Mouse (Mus musculus): Measurements from ENCODE around the gene Cyp2j5. TPM values are rescaled to one million over a fixed set of nuclear protein-coding genes. Genes with fewer than 3 reads are reported as not detected.

Gene Cyp2j5
- not detected in 2 replicates for polyA plus RNA-seq (2015; fragmentation: Nextera tagmentation; extraction: Ambion mirVana)

DNA sequence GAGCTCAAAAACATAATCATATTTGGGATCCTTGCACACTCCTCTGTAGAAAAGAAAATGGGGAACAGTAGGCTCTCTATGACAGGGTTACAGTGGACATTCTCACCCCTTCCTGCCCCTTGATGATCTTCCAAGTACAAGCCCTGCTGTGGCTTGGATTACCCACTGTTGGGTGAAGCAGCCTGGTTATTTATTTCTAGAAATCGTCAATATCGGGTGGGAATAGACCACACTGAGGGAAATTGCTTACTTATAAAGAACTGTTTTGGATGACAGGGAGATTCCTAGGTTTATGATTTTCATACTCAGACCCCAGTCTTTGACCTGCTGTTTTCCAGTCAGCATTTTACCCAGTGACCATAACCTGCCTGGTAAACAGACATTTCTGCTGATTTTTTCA lies at the start of gene Cyp2j5:
Gene Cyp2j5, minus strand, starts transcription at position 164 of the 400 bp plus-strand sequence.
- H3K4me3 ChIP-seq (ENCODE audit: low read length), result no peak within 1 kb of the TSS
- no peak within 1 kb of the TSS for H3K9ac ChIP-seq (ENCODE audit: low read length)
- H3K4me1 ChIP-seq (replicated peaks; ENCODE audit: control insufficient read depth, insufficient read depth, low read length), result no peaks in the 10 kb centered on the region
- WGBS, result 80% methylated on average over 2 of the region's 2 CpGs
- H3K27ac ChIP-seq (ENCODE audit: low read length), result no peak within 1 kb of the TSS
- H3K4me2 ChIP-seq (ENCODE audit: low read depth, low read length), result no peak within 1 kb of the TSS
- no peaks in the 10 kb centered on the region for H3K27me3 ChIP-seq (ENCODE audit: control insufficient read depth, insufficient read depth, low read depth, low read length)
- no peaks in the 10 kb centered on the region for H3K36me3 ChIP-seq (ENCODE audit: control insufficient read depth, insufficient read depth, low read length)
- ATAC-seq (ENCODE audit: low read depth), result no peak
- no peaks in the 10 kb centered on the region for H3K9me3 ChIP-seq (ENCODE audit: control insufficient read depth, low read length)

- no peak overlapping the region for H3K4me2 ChIP-seq (ENCODE audit: low read depth, low read length)
- WGBS, result 63% methylated on average over 2 of the region's 2 CpGs
- no peak for ATAC-seq (ENCODE audit: low read depth)
- no peaks in the 10 kb centered on the region for H3K4me1 ChIP-seq (replicated peaks; ENCODE audit: control insufficient read depth, insufficient read depth, low read length)
- no peaks in the 10 kb centered on the region for H3K36me3 ChIP-seq (ENCODE audit: control insufficient read depth, insufficient read depth, low read length)
- no peak overlapping the region for H3K9ac ChIP-seq (ENCODE audit: low read length)
- no peaks in the 10 kb centered on the region for H3K27me3 ChIP-seq (ENCODE audit: control insufficient read depth, insufficient read depth, low read depth, low read length)
- H3K27ac ChIP-seq (ENCODE audit: low read length), result no peak overlapping the region
- H3K9me3 ChIP-seq (ENCODE audit: control insufficient read depth, low read length), result no peaks in the 10 kb centered on the region
- H3K4me3 ChIP-seq (ENCODE audit: low read length), result no peak overlapping the region
These were observed 41.5 kb upstream of the Cyp2j5 start for GRCm38 (mm10) chr4:96705281-96705951.

- no peaks in the 10 kb centered on the region for H3K27me3 ChIP-seq (ENCODE audit: control insufficient read depth, insufficient read depth, low read depth, low read length)
- H3K27ac ChIP-seq (ENCODE audit: low read length), result no peak overlapping the region
- no peak overlapping the region for H3K4me3 ChIP-seq (ENCODE audit: low read length)
- H3K4me2 ChIP-seq (ENCODE audit: low read depth, low read length), result no peak overlapping the region
- no peaks in the 10 kb centered on the region for H3K9me3 ChIP-seq (ENCODE audit: control insufficient read depth, low read length)
- no peak overlapping the region for H3K9ac ChIP-seq (ENCODE audit: low read length)
- WGBS, result 59% methylated on average over 5 of the region's 5 CpGs
- no peaks in the 10 kb centered on the region for H3K36me3 ChIP-seq (ENCODE audit: control insufficient read depth, insufficient read depth, low read length)
- ATAC-seq (ENCODE audit: low read depth), result no peak
- no peaks in the 10 kb centered on the region for H3K4me1 ChIP-seq (replicated peaks; ENCODE audit: control insufficient read depth, insufficient read depth, low read length)
These were observed 34.2 kb upstream of the Cyp2j5 start for GRCm38 (mm10) chr4:96698218-96698561.

- ATAC-seq (ENCODE audit: low read depth), result peak; percentile 47; the same call in 1 of the 2 replicates
- WGBS, result 66% methylated on average over 15 of the region's 15 CpGs
These were observed 33.7 kb upstream of the Cyp2j5 start for GRCm38 (mm10) chr4:96697511-96698217.

DNA sequence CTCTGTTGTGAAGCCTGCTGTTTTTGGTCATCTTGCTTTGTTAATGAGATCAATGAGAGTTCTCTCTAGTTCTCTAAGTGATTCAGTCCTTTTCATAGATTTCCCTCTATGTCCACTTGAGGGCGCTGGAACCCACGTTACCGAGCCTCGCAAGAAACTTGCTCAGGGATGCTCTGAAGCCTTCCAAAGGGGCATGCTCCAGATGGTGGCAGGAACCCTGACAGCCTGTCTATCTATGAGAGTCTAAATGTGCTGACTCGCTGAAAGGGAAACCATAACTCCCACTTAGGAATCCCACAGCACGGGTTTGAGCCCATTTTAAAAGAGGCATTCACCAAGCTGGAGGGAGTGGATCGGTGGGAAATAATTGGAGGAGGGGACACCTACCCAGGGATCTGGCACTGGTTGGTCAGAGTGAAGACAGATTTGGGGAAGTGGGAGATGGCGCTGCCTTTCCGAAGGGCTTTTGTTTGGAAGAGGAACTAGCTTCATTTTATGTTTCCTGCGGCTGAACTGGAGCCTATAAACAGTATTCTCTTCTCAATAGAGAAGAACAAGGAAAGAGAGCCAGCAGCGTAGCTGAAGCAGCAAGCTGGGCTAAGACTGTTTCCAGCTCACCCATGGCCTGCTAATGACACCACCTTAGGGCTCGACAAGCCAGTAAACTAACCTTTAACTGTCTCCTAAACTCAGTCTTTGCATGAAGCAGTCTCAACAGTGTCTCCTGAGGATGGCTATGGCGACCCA lies 32.8 kb upstream of the Cyp2j5 start:
- Histone ChIP-seq H3K9me3 (ENCODE audit: control insufficient read depth, low read length) (no peaks in the 10 kb centered on the region), H3K4me1 (replicated peaks; ENCODE audit: control insufficient read depth, insufficient read depth, low read length) (no peaks in the 10 kb centered on the region), H3K27me3 (ENCODE audit: control insufficient read depth, insufficient read depth, low read depth, low read length) (no peaks in the 10 kb centered on the region), H3K4me3 (ENCODE audit: low read length) (no peak overlapping the region), H3K9ac (ENCODE audit: low read length) (peak overlapping the region; percentile 1; the same call in 1 of the 2 replicates), H3K36me3 (ENCODE audit: control insufficient read depth, insufficient read depth, low read length) (no peaks in the 10 kb centered on the region), H3K4me2 (ENCODE audit: low read depth, low read length) (peak overlapping the region; percentile 9), H3K27ac (ENCODE audit: low read length) (no peak overlapping the region)
- ATAC-seq (ENCODE audit: low read depth), result peak; percentile 61
- 28% methylated on average over 13 of the region's 13 CpGs for WGBS

More at GRCm38 (mm10) chr4:96697511-96698217, 33.7 kb upstream of the Cyp2j5 start:
- Histone ChIP-seq H3K27me3 (ENCODE audit: control insufficient read depth, insufficient read depth, low read depth, low read length) (no peaks in the 10 kb centered on the region), H3K4me1 (replicated peaks; ENCODE audit: control insufficient read depth, insufficient read depth, low read length) (no peaks in the 10 kb centered on the region), H3K4me2 (ENCODE audit: low read depth, low read length) (no peak overlapping the region), H3K9me3 (ENCODE audit: control insufficient read depth, low read length) (no peaks in the 10 kb centered on the region), H3K27ac (ENCODE audit: low read length) (no peak overlapping the region), H3K4me3 (ENCODE audit: low read length) (no peak overlapping the region), H3K36me3 (ENCODE audit: control insufficient read depth, insufficient read depth, low read length) (no peaks in the 10 kb centered on the region), H3K9ac (ENCODE audit: low read length) (no peak overlapping the region)

GRCm38 (mm10) chr4:96687358-96687803 lies 23.4 kb upstream of the Cyp2j5 start:
- H3K9me3 ChIP-seq (ENCODE audit: control insufficient read depth, low read length), result no peaks in the 10 kb centered on the region
- H3K36me3 ChIP-seq (ENCODE audit: control insufficient read depth, insufficient read depth, low read length), result no peaks in the 10 kb centered on the region
- H3K27ac ChIP-seq (ENCODE audit: low read length), result no peak overlapping the region
- H3K27me3 ChIP-seq (ENCODE audit: control insufficient read depth, insufficient read depth, low read depth, low read length), result no peaks in the 10 kb centered on the region
- no peak for ATAC-seq (ENCODE audit: low read depth)
- H3K4me3 ChIP-seq (ENCODE audit: low read length), result no peak overlapping the region
- no peak overlapping the region for H3K4me2 ChIP-seq (ENCODE audit: low read depth, low read length)
- H3K4me1 ChIP-seq (replicated peaks; ENCODE audit: control insufficient read depth, insufficient read depth, low read length), result no peaks in the 10 kb centered on the region
- H3K9ac ChIP-seq (ENCODE audit: low read length), result no peak overlapping the region
- 61% methylated on average over 2 of the region's 2 CpGs for WGBS

DNA sequence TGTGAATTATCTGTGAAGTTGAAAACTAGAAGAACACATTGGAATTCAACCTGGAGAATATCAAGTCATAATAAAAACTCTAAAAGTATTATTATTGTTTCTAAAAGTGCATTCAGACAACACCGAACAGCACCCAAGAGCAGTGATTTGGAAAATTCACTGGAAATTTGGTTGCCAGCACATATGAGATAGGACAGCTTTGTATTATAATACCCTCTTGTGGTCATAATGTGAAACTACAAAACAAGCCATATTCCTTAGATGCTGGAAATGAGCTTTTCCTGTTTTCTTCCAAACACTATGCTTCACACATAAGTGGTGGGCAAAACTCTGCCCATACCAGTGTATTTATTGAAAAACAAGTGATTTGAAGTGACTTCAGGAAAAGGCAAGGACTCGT lies 19.5 kb upstream of the Cyp2j5 start:
- Histone ChIP-seq H3K9ac (ENCODE audit: low read length) (no peak overlapping the region), H3K4me2 (ENCODE audit: low read depth, low read length) (no peak overlapping the region), H3K9me3 (ENCODE audit: control insufficient read depth, low read length) (no peaks in the 10 kb centered on the region), H3K27me3 (ENCODE audit: control insufficient read depth, insufficient read depth, low read depth, low read length) (no peaks in the 10 kb centered on the region), H3K4me3 (ENCODE audit: low read length) (no peak overlapping the region), H3K36me3 (ENCODE audit: control insufficient read depth, insufficient read depth, low read length) (no peaks in the 10 kb centered on the region), H3K4me1 (replicated peaks; ENCODE audit: control insufficient read depth, insufficient read depth, low read length) (no peaks in the 10 kb centered on the region), H3K27ac (ENCODE audit: low read length) (no peak overlapping the region)
- ATAC-seq (ENCODE audit: low read depth), result no peak
- WGBS, result 30% methylated on average over 2 of the region's 2 CpGs

DNA sequence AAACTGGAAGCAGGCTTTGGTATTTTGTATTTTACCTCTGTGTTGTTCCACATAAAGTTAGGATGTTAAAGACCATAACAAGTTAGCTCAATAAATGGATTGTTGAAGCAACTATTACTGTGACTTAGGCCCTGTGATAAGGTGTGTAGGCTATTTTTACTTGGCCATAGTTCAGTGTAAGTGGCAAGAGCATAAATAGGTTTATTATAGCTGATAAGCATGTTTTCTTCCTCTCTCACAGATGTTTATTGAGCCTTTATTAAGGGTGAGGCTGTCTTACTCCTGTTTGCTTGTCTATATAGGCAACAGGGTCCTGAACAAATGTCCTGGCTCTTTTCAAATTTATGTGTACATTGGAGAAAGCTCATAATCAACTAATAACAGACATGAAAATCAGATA lies 17.0 kb upstream of the Cyp2j5 start:
- H3K36me3 ChIP-seq (ENCODE audit: control insufficient read depth, insufficient read depth, low read length), result no peaks in the 10 kb centered on the region
- no peak overlapping the region for H3K4me2 ChIP-seq (ENCODE audit: low read depth, low read length)
- H3K27ac ChIP-seq (ENCODE audit: low read length), result no peak overlapping the region
- no peak overlapping the region for H3K9ac ChIP-seq (ENCODE audit: low read length)
- no peak for ATAC-seq (ENCODE audit: low read depth)
- H3K27me3 ChIP-seq (ENCODE audit: control insufficient read depth, insufficient read depth, low read depth, low read length), result no peaks in the 10 kb centered on the region
- no peaks in the 10 kb centered on the region for H3K9me3 ChIP-seq (ENCODE audit: control insufficient read depth, low read length)
- H3K4me3 ChIP-seq (ENCODE audit: low read length), result no peak overlapping the region
- no peaks in the 10 kb centered on the region for H3K4me1 ChIP-seq (replicated peaks; ENCODE audit: control insufficient read depth, insufficient read depth, low read length)

GRCm38 (mm10) chr4:96680233-96680632 lies 16.3 kb upstream of the Cyp2j5 start:
- Histone ChIP-seq H3K4me2 (ENCODE audit: low read depth, low read length) (no peak overlapping the region), H3K27ac (ENCODE audit: low read length) (no peak overlapping the region), H3K9me3 (ENCODE audit: control insufficient read depth, low read length) (no peaks in the 10 kb centered on the region), H3K27me3 (ENCODE audit: control insufficient read depth, insufficient read depth, low read depth, low read length) (no peaks in the 10 kb centered on the region), H3K4me3 (ENCODE audit: low read length) (no peak overlapping the region), H3K9ac (ENCODE audit: low read length) (no peak overlapping the region), H3K36me3 (ENCODE audit: control insufficient read depth, insufficient read depth, low read length) (no peaks in the 10 kb centered on the region), H3K4me1 (replicated peaks; ENCODE audit: control insufficient read depth, insufficient read depth, low read length) (no peaks in the 10 kb centered on the region)
- 17% methylated on average over 1 of the region's 1 CpGs for WGBS
- no peak for ATAC-seq (ENCODE audit: low read depth)
